Mouse (Mus musculus) kidney, embryonic 14.5 days (tissue): ENCODE data around the gene Supt7l. TPM values are rescaled to one million over a fixed set of nuclear protein-coding genes. Genes with fewer than 3 reads are reported as not detected.
A peak's percentile ranks its signal among the peaks of the same experiment; 100 is the strongest.
"Not testable (repeated sequence)": the region's sequence is repeated elsewhere in the genome, so short reads cannot be mapped to it uniquely, and the experiment has no call there.

Experiments
- ATAC-seq: fragments of 200-750 bp; cut with Nextera tagmentation; 2 replicates; pipeline ENCODE4 v1.8.0; 2017; ENCODE audit warnings: moderate number of reproducible peaks, mild to moderate bottlenecking, moderate TSS enrichment, moderate library complexity; ENCODE audit not compliant: low FRiP score, low TSS enrichment
- H3K27ac ChIP-seq: fragments of 300-500 bp; sonication (generic); 2 replicates; pipeline ENCODE4 v1.5.1; 2014; ENCODE audit warnings: low read depth, mild to moderate bottlenecking, low read length, moderate library complexity, mixed read lengths
- H3K27me3 ChIP-seq: fragments of 300-500 bp; sonication (generic); 2 replicates; pipeline ENCODE4 v1.6.1; 2014; ENCODE audit warnings: mild to moderate bottlenecking, low read length; ENCODE audit not compliant: control insufficient read depth, insufficient read depth
- H3K36me3 ChIP-seq: fragments of 300-500 bp; sonication (generic); 2 replicates; pipeline ENCODE4 v1.6.1; 2014; ENCODE audit warnings: low read length, mixed read lengths; ENCODE audit not compliant: control insufficient read depth, insufficient read depth
- H3K4me1 ChIP-seq: fragments of 300-500 bp; sonication (generic); 2 replicates; pipeline ENCODE4 v1.6.1; 2014; ENCODE audit warnings: low read length, mixed read lengths; ENCODE audit not compliant: control insufficient read depth, insufficient read depth
- H3K4me2 ChIP-seq: fragments of 300-500 bp; sonication (generic); replicated peaks from 2 replicates; pipeline ENCODE4 v1.6.1; 2014; ENCODE audit warnings: low read depth, mild to moderate bottlenecking, low read length
- H3K4me3 ChIP-seq: fragments of 300-500 bp; sonication (generic); 2 replicates; pipeline ENCODE4 v1.5.1; 2014; ENCODE audit warnings: mild to moderate bottlenecking, low read length
- H3K9ac ChIP-seq: fragments of 300-500 bp; sonication (generic); 2 replicates; pipeline ENCODE4 v1.6.1; 2014; ENCODE audit warnings: low read depth, mild to moderate bottlenecking, low read length, moderate library complexity
- H3K9me3 ChIP-seq: fragments of 300-500 bp; sonication (generic); 2 replicates; pipeline ENCODE4 v1.6.1; 2016; ENCODE audit warnings: low read length; ENCODE audit not compliant: control insufficient read depth
- WGBS: fragments of 180-500 bp; shearing (Covaris S2); extraction: QIAGEN DNeasy Blood & Tissue Kit; methylation state at CpG from one replicate; pipeline ENCODE4 v1.1.7; 2014; 5-methylcytosine and 5-hydroxymethylcytosine counted together
- polyA plus RNA-seq: library from polyadenylated mRNA; unstranded; fragments of >200 nt; fragmentation: Nextera tagmentation; extraction: Ambion mirVana; gene quantifications from 2 replicates; pipeline ENCODE4 v1.2.1, GENCODE M21; 2014

Gene Supt7l
- polyA plus RNA-seq = 18.5 and 23.8 TPM in 2 replicates

- H3K9me3 ChIP-seq, ATAC-seq, H3K27me3 ChIP-seq: not testable (repeated sequence)
- Histone ChIP-seq H3K9ac (peak within 1 kb of the TSS; percentile 81), H3K4me2 (peak within 1 kb of the TSS; percentile 93), H3K4me3 (peak within 1 kb of the TSS; percentile 98), H3K4me1 (peaks cover 16% of the 10 kb centered on the region), H3K27ac (peak within 1 kb of the TSS; percentile 83), H3K36me3 (peaks cover 25% of the 10 kb centered on the region)
- WGBS = 81% methylated on average over 11 of the region's 11 CpGs
These were observed at the start of gene Supt7l for GRCm38 (mm10) chr5:31527707-31528106. Gene Supt7l, minus strand, starts transcription at chr5:31527807.

GRCm38 (mm10) chr5:31576539-31576975, 49.0 kb upstream of the Supt7l start:
- no peaks in the 10 kb centered on the region for H3K27me3 ChIP-seq
- H3K4me1 ChIP-seq = peaks cover 10% of the 10 kb centered on the region
- H3K9me3 ChIP-seq = no peaks in the 10 kb centered on the region
- no peak overlapping the region for H3K4me2 ChIP-seq
- H3K36me3 ChIP-seq = no peaks in the 10 kb centered on the region
- H3K27ac ChIP-seq = no peak overlapping the region
- H3K9ac ChIP-seq = no peak overlapping the region
- 60% methylated on average over 7 of the region's 7 CpGs for WGBS
- no peak overlapping the region for H3K4me3 ChIP-seq
- peak; percentile 73; the same call in 1 of the 2 replicates for ATAC-seq

- H3K27me3 ChIP-seq = no peaks in the 10 kb centered on the region
- 94% methylated on average over 3 of the region's 3 CpGs for WGBS
- ATAC-seq = no peak
These were observed 46.1 kb upstream of the Supt7l start for GRCm38 (mm10) chr5:31573722-31574121.

GRCm38 (mm10) chr5:31571023-31571608, 43.5 kb upstream of the Supt7l start:
- H3K4me2 ChIP-seq = peak overlapping the region; percentile 32
- WGBS = 12% methylated on average over 20 of the region's 20 CpGs
- H3K9ac ChIP-seq = 0 out of 2 replicates have a peak overlapping the region, but pooled peaks have one; percentile 8
- H3K4me3 ChIP-seq = peak overlapping the region; percentile 12
- H3K4me1 ChIP-seq = peaks cover 11% of the 10 kb centered on the region
- H3K27ac ChIP-seq = peak overlapping the region; percentile 59; the same call in 1 of the 2 replicates
- H3K9me3 ChIP-seq = no peaks in the 10 kb centered on the region
- no peak for ATAC-seq
- H3K27me3 ChIP-seq = no peaks in the 10 kb centered on the region
- H3K36me3 ChIP-seq = no peaks in the 10 kb centered on the region

More at GRCm38 (mm10) chr5:31573722-31574121, 46.1 kb upstream of the Supt7l start:
- no peaks in the 10 kb centered on the region for H3K9me3 ChIP-seq
- no peak overlapping the region for H3K9ac ChIP-seq
- no peak overlapping the region for H3K4me3 ChIP-seq
- peaks cover 17% of the 10 kb centered on the region for H3K4me1 ChIP-seq
- no peaks in the 10 kb centered on the region for H3K36me3 ChIP-seq
- H3K4me2 ChIP-seq = no peak overlapping the region
- no peak overlapping the region for H3K27ac ChIP-seq

GRCm38 (mm10) chr5:31567951-31568657, 40.5 kb upstream of the Supt7l start:
- Histone ChIP-seq H3K9ac (no peak overlapping the region), H3K4me1 (peaks cover 13% of the 10 kb centered on the region), H3K9me3 (no peaks in the 10 kb centered on the region), H3K36me3 (no peaks in the 10 kb centered on the region), H3K27ac (no peak overlapping the region; the same call in 1 of the 2 replicates), H3K4me3 (no peak overlapping the region), H3K27me3 (no peaks in the 10 kb centered on the region), H3K4me2 (no peak overlapping the region)
- no peak for ATAC-seq
- 73% methylated on average over 5 of the region's 5 CpGs for WGBS

GRCm38 (mm10) chr5:31566457-31566856, 38.9 kb upstream of the Supt7l start:
- Histone ChIP-seq H3K4me3 (no peak overlapping the region), H3K27ac (0 out of 2 replicates have a peak overlapping the region, but pooled peaks have one; percentile 11), H3K9ac (no peak overlapping the region), H3K27me3 (no peaks in the 10 kb centered on the region), H3K4me1 (peaks cover 11% of the 10 kb centered on the region), H3K36me3 (peaks cover 2% of the 10 kb centered on the region; the same call in 1 of the 2 replicates), H3K4me2 (no peak overlapping the region), H3K9me3 (no peaks in the 10 kb centered on the region)
- ATAC-seq = no peak
- WGBS = 54% methylated on average over 3 of the region's 3 CpGs

GRCm38 (mm10) chr5:31566026-31566425, 38.4 kb upstream of the Supt7l start:
- H3K27ac ChIP-seq = no peak overlapping the region
- WGBS = 65% methylated on average over 7 of the region's 7 CpGs
- H3K4me2 ChIP-seq = no peak overlapping the region
- H3K9ac ChIP-seq = no peak overlapping the region
- no peaks in the 10 kb centered on the region for H3K27me3 ChIP-seq
- H3K4me3 ChIP-seq = no peak overlapping the region
- peaks cover 7% of the 10 kb centered on the region for H3K4me1 ChIP-seq
- ATAC-seq = no peak
- H3K36me3 ChIP-seq = peaks cover 2% of the 10 kb centered on the region; the same call in 1 of the 2 replicates
- H3K9me3 ChIP-seq = no peaks in the 10 kb centered on the region

GRCm38 (mm10) chr5:31564976-31565375, 37.4 kb upstream of the Supt7l start:
- no peaks in the 10 kb centered on the region for H3K9me3 ChIP-seq
- 86% methylated on average over 4 of the region's 4 CpGs for WGBS
- no peak overlapping the region for H3K4me3 ChIP-seq
- peaks cover 2% of the 10 kb centered on the region; the same call in 1 of the 2 replicates for H3K4me1 ChIP-seq
- ATAC-seq = no peak; the same call in 1 of the 2 replicates
- H3K27me3 ChIP-seq = no peaks in the 10 kb centered on the region
- peaks cover 7% of the 10 kb centered on the region; the same call in 1 of the 2 replicates for H3K36me3 ChIP-seq
- no peak overlapping the region for H3K9ac ChIP-seq
- H3K27ac ChIP-seq = no peak overlapping the region
- no peak overlapping the region for H3K4me2 ChIP-seq

- Histone ChIP-seq H3K27ac (no peak overlapping the region), H3K4me3 (no peak overlapping the region), H3K9me3 (no peaks in the 10 kb centered on the region), H3K4me2 (no peak overlapping the region), H3K4me1 (peaks cover 2% of the 10 kb centered on the region; the same call in 1 of the 2 replicates), H3K9ac (no peak overlapping the region), H3K36me3 (peaks cover 14% of the 10 kb centered on the region; the same call in 1 of the 2 replicates), H3K27me3 (no peaks in the 10 kb centered on the region)
- ATAC-seq = no peak
- WGBS = 26% methylated on average over 7 of the region's 7 CpGs
These were observed 36.3 kb upstream of the Supt7l start for GRCm38 (mm10) chr5:31563905-31564304.
